Mouse (Mus musculus): ENCODE results near the gene Klhdc3.

- TF ChIP-seq CTCF (IDR thresholded peaks at IDR 0.05; ENCODE audit: extremely low read depth, insufficient read depth, low read length), result no peak
- TF ChIP-seq POLR2A (IDR thresholded peaks at IDR 0.05; ENCODE audit: extremely low read depth, insufficient read depth, low read length), result no peak
Observed at GRCm38 (mm10) chr17:46627409-46627808, 53.3 kb downstream of the Klhdc3 start.

All from cortical plate, adult 2 months (tissue).